Mouse (Mus musculus): Measurements from ENCODE around the gene Gm44502. TPM values are rescaled to one million over a fixed set of nuclear protein-coding genes. Genes with fewer than 3 reads are reported as not detected.

Gm44502 gene
- polyA plus RNA-seq, 1 experiment: 0.94 TPM

DNA sequence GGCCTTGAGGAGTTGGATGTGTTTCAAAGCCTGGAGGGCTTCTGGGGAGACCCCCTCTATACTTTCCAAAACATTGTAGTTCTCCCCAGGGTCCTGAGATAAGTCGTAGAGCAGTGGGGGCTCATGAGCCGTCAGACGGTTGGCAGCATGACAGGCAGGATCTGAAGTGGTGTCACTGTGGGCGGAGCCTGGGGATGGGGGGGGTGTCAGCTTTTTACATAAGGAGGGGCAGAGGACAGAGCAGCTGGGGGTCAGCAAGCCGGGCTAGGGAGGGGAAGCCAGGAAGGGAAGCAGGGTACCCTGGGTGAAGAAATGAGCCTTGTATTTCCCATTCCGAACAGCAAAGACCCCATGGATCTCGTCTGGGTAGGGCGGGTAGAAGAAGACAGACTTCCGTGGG is 43.9 kb upstream of the Gm44502 start:
- TF ChIP-seq POLR2A (IDR thresholded peaks at IDR 0.05; ENCODE audit: borderline replicate concordance, low read depth, low read length): no peak
- no peak for TF ChIP-seq CTCF (IDR thresholded peaks at IDR 0.05; ENCODE audit: low read depth, low read length)
- H3K4me3 ChIP-seq (ENCODE audit: insufficient read depth, low read length): no peak overlapping the region
- peaks cover 9% of the 10 kb centered on the region for H3K4me1 ChIP-seq (ENCODE audit: control insufficient read depth, insufficient read depth, low read length)
- H3K27ac ChIP-seq (ENCODE audit: insufficient read depth, low read depth, low read length): no peak overlapping the region

DNA sequence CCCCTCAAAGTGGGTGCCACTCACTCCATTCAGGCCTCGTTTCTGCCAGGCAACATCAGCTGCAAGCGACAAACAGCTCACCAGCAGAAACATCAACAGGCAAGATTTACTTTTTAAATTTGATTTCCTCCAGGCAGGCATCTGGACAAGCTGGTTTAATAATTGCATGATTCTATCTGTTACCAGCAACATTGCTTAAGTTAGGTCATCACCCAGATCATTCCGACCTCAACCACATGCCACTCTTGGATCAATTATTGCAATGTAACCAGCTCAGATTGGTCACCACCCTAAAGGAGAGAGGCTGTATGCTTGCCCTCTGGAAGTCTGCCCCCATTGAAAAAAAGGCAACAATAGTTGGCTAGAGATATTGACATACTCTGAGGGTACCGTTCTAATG is 42.0 kb upstream of the Gm44502 start:
- Histone ChIP-seq H3K4me1 (ENCODE audit: control insufficient read depth, insufficient read depth, low read length) (peaks cover 3% of the 10 kb centered on the region), H3K27ac (ENCODE audit: insufficient read depth, low read depth, low read length) (no peak overlapping the region), H3K4me3 (ENCODE audit: insufficient read depth, low read length) (no peak overlapping the region)
- TF ChIP-seq CTCF (IDR thresholded peaks at IDR 0.05; ENCODE audit: low read depth, low read length) (no peak), POLR2A (IDR thresholded peaks at IDR 0.05; ENCODE audit: borderline replicate concordance, low read depth, low read length) (no peak)

DNA sequence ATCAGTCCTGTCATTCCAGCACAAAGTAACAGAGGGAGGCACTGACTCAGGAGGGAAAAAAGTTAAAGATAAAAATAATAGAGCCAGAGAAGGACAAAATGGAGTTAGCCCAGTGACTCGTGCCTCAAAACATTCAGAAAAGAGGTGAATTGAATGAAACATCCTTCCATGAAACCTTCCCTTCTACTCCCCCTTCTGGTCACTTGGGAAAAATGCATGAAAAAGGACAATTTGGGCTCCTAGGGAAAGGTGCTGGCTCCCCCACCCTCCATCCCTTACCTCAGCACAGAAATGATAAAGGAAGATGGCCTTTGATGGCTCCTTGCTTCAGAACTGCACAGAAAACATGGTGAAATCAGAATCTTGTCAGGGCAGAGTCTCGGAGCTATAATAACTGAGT is 39.1 kb upstream of the Gm44502 start:
- H3K4me1 ChIP-seq (ENCODE audit: control insufficient read depth, insufficient read depth, low read length): no peaks in the 10 kb centered on the region
- no peak for TF ChIP-seq POLR2A (IDR thresholded peaks at IDR 0.05; ENCODE audit: borderline replicate concordance, low read depth, low read length)
- TF ChIP-seq CTCF (IDR thresholded peaks at IDR 0.05; ENCODE audit: low read depth, low read length): no peak
- no peak overlapping the region for H3K4me3 ChIP-seq (ENCODE audit: insufficient read depth, low read length)
- no peak overlapping the region for H3K27ac ChIP-seq (ENCODE audit: insufficient read depth, low read depth, low read length)

DNA sequence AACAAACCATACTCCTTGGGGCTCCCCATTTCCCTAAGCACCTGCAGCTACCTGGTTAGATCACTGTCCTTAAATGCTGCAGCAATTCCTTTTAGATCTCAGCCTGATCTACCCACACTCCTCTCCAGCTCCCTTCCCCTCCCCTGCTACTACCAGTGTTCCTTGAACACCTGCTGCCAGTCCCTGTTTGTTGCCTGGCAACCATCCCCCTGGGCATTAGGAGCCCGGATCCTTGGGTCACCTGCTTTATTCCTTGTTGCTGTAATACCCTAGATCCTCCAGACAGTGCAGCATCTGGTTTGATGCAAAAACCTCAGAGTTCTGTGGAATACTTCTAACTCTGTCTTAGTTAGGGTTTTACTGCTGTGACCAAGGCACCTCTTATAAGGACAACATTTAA is 35.6 kb upstream of the Gm44502 start:
- Histone ChIP-seq H3K4me1 (ENCODE audit: control insufficient read depth, insufficient read depth, low read length) (no peaks in the 10 kb centered on the region), H3K27ac (ENCODE audit: insufficient read depth, low read depth, low read length) (no peak overlapping the region), H3K4me3 (ENCODE audit: insufficient read depth, low read length) (no peak overlapping the region)
- TF ChIP-seq CTCF (IDR thresholded peaks at IDR 0.05; ENCODE audit: low read depth, low read length) (no peak), POLR2A (IDR thresholded peaks at IDR 0.05; ENCODE audit: borderline replicate concordance, low read depth, low read length) (no peak)

DNA sequence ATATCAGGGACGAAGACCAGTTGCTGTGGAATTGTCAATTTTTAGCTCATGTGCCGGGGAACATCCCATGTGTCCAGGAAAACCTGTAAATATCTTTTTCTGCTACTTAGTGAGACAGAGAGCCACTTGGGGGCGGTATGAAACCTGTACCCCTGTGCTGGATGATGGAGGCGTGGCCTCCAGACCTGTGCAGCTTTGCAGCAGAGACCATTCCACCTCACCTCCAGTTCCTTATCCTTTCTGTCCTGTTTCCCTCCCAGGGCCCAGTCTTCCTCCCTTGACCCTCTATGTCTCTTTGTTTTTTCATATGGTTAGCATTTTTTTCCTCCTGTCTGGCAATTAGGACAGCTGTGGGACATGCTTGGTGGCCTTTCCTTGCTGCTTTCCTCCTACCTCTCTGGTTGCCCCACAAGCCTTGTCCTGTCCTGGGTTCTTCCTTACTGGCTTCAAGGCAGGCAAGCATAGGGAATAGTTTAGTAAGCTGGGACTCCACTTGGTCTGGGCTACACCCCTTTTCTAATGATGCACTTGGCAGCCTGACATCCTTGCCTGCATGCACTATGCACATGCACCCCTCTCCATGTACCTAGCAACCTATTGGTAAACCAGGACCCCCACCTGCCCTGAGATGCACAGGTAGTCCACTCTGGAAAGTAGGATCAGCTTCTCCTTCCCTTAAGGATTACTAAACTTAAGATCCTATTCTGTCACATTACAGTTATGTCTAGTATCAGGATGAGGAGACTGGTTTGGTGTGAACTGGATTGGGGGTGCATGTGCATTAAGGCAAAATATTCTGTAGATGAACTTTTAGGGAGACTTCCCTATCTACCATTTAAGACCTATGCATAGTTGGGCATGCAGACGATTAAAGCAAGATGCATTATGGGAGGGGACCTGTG is 34.1 kb upstream of the Gm44502 start:
- TF ChIP-seq POLR2A (IDR thresholded peaks at IDR 0.05; ENCODE audit: borderline replicate concordance, low read depth, low read length) (no peak), CTCF (IDR thresholded peaks at IDR 0.05; ENCODE audit: low read depth, low read length) (no peak)
- Histone ChIP-seq H3K4me1 (ENCODE audit: control insufficient read depth, insufficient read depth, low read length) (no peaks in the 10 kb centered on the region), H3K4me3 (ENCODE audit: insufficient read depth, low read length) (no peak overlapping the region), H3K27ac (ENCODE audit: insufficient read depth, low read depth, low read length) (no peak overlapping the region)

DNA sequence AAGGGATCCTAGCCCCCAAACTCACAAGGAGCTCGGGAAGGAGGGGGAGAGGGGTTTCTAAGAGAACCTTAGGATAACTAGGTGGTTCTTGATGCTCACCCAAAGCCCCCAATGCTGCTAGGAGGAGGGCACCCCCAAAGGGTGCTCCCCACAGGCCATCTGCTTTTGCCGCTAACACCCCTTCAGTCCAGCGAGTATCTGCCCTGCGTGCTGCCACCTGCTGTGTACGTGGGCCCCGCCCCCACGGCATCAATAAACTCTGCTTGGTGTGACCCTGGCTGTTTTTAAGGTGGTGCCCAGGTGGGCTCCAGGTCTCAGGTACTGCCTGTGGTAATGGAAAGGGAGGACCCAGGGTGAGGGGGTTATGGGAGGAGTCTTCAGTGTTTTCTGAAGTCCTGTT is 32.7 kb upstream of the Gm44502 start:
- no peak overlapping the region for H3K27ac ChIP-seq (ENCODE audit: insufficient read depth, low read depth, low read length)
- H3K4me3 ChIP-seq (ENCODE audit: insufficient read depth, low read length): no peak overlapping the region
- TF ChIP-seq CTCF (IDR thresholded peaks at IDR 0.05; ENCODE audit: low read depth, low read length) (no peak), POLR2A (IDR thresholded peaks at IDR 0.05; ENCODE audit: borderline replicate concordance, low read depth, low read length) (no peak)
- H3K4me1 ChIP-seq (ENCODE audit: control insufficient read depth, insufficient read depth, low read length): no peaks in the 10 kb centered on the region

DNA sequence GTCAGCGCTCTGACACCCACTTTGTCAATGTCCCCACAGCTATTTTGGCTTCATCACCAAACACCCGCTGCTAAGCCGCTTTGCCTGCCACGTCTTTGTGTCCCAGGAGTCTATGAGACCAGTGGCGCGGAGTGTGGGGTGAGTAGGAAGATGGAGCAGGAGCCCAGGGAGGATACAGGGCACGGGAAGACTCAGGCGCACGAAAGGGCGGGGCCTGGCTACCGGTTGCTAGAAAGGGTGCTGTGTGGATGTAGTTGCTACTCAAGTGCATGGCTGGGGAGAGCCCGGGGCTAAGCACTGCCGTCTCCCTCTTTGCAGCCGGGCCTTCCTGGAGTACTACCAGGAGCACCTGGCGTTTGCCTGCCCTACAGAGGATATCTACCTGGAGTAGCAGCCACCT is 31.8 kb upstream of the Gm44502 start:
- Histone ChIP-seq H3K27ac (ENCODE audit: insufficient read depth, low read depth, low read length) (no peak overlapping the region), H3K4me3 (ENCODE audit: insufficient read depth, low read length) (no peak overlapping the region), H3K4me1 (ENCODE audit: control insufficient read depth, insufficient read depth, low read length) (no peaks in the 10 kb centered on the region)
- TF ChIP-seq CTCF (IDR thresholded peaks at IDR 0.05; ENCODE audit: low read depth, low read length) (no peak), POLR2A (IDR thresholded peaks at IDR 0.05; ENCODE audit: borderline replicate concordance, low read depth, low read length) (no peak)

DNA sequence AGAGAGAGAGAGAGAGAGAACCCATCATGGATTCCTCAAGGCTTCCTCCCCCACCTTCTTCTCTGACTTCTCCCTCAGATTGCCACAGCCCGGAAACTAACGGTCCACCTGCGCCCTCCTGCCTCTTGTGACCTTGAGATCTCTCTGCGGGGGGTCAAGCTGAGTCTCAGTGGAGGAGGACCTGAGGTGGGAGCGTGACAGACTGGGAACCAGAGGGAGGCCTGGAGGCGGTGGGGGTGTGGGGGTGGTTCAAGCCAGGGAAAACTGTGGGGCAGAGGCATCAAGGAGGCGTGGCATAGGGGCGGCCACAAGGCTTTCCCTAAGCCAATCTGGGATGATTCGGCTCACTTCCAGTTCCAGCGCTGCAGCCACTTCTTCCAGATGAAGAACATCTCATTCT is 30.8 kb upstream of the Gm44502 start:
- no peak overlapping the region for H3K27ac ChIP-seq (ENCODE audit: insufficient read depth, low read depth, low read length)
- TF ChIP-seq CTCF (IDR thresholded peaks at IDR 0.05; ENCODE audit: low read depth, low read length) (no peak), POLR2A (IDR thresholded peaks at IDR 0.05; ENCODE audit: borderline replicate concordance, low read depth, low read length) (no peak)
- H3K4me3 ChIP-seq (ENCODE audit: insufficient read depth, low read length): no peak overlapping the region
- H3K4me1 ChIP-seq (ENCODE audit: control insufficient read depth, insufficient read depth, low read length): no peaks in the 10 kb centered on the region

DNA sequence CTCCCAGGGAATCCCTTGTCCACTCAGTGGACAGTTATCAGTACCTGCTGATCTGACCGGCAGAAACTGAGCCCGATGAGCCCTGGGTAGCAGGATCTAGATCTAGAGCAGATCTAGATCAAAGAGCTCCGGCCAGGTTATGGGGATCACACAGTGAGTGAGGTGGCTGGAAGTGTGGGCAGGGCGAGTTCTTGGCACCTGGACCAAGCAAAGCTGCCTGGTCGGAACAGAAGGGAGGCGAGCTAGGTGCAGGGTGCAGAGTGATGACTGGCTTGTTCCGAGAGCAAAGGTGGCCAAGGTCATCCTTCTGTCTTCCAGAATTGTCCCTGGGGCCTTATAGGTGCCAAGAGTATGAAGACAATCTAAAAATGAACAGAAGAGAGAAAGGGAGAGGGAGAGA is 30.3 kb upstream of the Gm44502 start:
- Histone ChIP-seq H3K4me3 (ENCODE audit: insufficient read depth, low read length) (no peak overlapping the region), H3K27ac (ENCODE audit: insufficient read depth, low read depth, low read length) (no peak overlapping the region), H3K4me1 (ENCODE audit: control insufficient read depth, insufficient read depth, low read length) (no peaks in the 10 kb centered on the region)
- TF ChIP-seq POLR2A (IDR thresholded peaks at IDR 0.05; ENCODE audit: borderline replicate concordance, low read depth, low read length) (no peak), CTCF (IDR thresholded peaks at IDR 0.05; ENCODE audit: low read depth, low read length) (no peak)

DNA sequence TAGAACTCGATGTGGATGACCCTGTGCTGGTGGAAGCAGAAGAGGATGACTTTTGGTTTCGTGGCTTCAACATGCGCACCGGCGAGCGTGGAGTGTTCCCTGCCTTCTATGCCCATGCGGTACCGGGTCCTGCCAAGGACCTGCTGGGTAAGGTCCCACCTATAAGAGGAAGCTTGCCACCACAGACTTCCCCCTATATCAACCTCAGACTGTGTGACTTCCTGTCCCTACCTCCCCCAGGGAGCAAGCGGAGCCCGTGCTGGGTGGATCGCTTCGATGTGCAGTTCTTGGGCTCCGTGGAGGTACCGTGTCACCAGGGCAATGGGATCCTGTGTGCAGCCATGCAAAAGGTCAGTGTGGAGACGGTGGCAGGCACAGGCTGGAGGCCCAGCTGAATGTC is 29.4 kb upstream of the Gm44502 start:
- no peak for TF ChIP-seq POLR2A (IDR thresholded peaks at IDR 0.05; ENCODE audit: borderline replicate concordance, low read depth, low read length)
- TF ChIP-seq CTCF (IDR thresholded peaks at IDR 0.05; ENCODE audit: low read depth, low read length): no peak
- Histone ChIP-seq H3K4me1 (ENCODE audit: control insufficient read depth, insufficient read depth, low read length) (no peaks in the 10 kb centered on the region), H3K27ac (ENCODE audit: insufficient read depth, low read depth, low read length) (no peak overlapping the region), H3K4me3 (ENCODE audit: insufficient read depth, low read length) (no peak overlapping the region)
